Mouse (Mus musculus) A20 (cell line): Measurements from ENCODE around the gene Efemp2.

Experiments
- DNase-seq: peaks from one replicate; pipeline ENCODE4 v3.0.0-alpha.2; 2011; ENCODE audit warnings: low read depth, low spot score

The Efemp2 gene

DNA sequence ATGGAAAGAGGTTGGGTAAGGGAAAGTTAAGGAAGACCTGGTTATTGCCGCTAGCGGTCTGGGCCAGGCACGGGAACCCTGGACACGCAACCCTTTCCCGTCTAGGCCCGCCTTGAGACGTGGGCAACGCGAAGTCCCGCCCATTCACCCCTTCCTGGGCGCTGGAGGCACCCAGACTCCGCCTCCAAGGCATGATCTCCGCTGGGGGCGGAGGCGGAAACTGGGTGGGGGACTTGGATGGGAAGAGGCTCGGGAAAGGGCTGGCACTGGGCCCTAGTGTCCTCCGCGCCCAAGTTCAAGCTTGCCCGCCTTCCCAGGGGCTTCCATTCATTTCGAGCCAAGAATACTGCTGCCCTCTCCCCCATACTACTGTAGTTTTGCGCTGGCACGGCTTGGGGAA lies at the start of gene Efemp2:
Gene Efemp2, plus strand, starts transcription at position 235 of the 400 bp plus-strand sequence.
- DNase-seq: no peak

GRCm38 (mm10) chr19:5424092-5424781 lies 49.5 kb upstream of the Efemp2 start:
- DNase-seq: peak; percentile 87

GRCm38 (mm10) chr19:5424782-5425741 lies 48.7 kb upstream of the Efemp2 start, which contains the start of the genes Drap1 and AI837181:
TSS of gene Drap1 (minus strand) at chr19:5424979.
TSS of gene AI837181 (plus strand) at chr19:5425144.
- DNase-seq: peak; percentile 99

- DNase-seq: no peak
Measured at GRCm38 (mm10) chr19:5425906-5426565, 47.7 kb upstream of the Efemp2 start.

GRCm38 (mm10) chr19:5426640-5427290 lies 47.0 kb upstream of the Efemp2 start:
- no peak for DNase-seq

DNA sequence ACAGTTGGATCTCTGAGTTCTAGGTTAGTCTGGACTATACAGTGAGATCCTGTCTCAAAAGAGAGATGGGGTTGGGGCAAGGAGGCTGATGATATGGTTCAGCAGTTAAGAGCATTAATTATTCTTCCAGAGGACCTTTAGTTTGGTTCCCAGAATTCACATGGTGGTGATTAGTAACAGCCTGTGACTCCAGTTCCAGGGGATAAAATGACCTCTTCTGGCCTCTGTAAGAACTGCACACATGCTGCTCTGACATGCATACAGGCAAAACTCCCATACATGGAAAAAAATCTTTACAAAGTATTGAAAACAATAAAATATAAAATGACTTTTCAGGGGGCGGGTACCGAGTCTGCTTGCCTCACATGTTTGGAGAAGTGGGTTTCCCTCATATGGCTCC lies 45.7 kb upstream of the Efemp2 start:
- DNase-seq: peak; percentile 49

DNA sequence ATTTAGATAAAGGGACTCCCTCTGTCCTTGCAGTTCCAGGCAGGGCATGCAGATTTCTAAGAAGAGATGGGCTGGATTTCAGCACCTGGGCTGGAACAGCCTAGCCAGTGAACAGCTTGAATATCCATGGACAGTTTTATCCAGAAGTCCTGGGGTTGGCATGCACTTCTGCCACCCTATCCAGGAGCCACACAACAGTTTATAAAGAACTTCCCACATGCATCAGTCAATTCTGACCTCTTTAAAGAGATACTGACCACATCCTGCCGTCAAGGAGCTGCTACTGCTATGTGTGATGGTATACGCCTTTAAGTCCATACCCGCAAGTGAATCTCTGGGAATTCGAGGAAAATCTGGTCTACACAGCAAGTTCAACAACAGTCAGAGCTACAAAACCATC lies 44.5 kb upstream of the Efemp2 start:
- DNase-seq: no peak

GRCm38 (mm10) chr19:5429806-5430205 lies 43.9 kb upstream of the Efemp2 start:
- no peak for DNase-seq

- DNase-seq: no peak
Measured at GRCm38 (mm10) chr19:5430408-5430807, 43.3 kb upstream of the Efemp2 start.

GRCm38 (mm10) chr19:5431911-5432464 lies 41.8 kb upstream of the Efemp2 start:
- DNase-seq: peak; percentile 33

- DNase-seq: peak; percentile 23
Measured at GRCm38 (mm10) chr19:5432992-5433852, 40.5 kb upstream of the Efemp2 start.

DNA sequence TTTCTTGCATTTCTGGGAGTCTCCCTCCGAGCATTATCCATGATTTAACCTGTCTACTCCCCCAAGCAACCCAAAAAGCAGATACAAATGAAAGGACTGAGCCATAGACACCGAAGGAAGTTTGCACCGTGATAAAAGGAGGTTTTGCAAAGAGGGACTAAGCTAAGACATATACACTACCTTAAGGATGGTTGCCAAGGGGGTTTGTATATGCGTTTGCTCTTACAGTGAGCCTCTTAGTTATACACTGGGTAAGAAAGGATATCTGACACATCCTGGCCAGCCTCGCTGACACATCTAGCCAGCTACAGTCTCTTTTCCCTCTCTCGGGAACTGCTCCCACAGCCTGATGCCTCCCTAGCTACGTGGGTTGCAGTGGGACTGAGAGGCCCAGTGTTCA lies 39.8 kb upstream of the Efemp2 start:
- no peak for DNase-seq

DNA sequence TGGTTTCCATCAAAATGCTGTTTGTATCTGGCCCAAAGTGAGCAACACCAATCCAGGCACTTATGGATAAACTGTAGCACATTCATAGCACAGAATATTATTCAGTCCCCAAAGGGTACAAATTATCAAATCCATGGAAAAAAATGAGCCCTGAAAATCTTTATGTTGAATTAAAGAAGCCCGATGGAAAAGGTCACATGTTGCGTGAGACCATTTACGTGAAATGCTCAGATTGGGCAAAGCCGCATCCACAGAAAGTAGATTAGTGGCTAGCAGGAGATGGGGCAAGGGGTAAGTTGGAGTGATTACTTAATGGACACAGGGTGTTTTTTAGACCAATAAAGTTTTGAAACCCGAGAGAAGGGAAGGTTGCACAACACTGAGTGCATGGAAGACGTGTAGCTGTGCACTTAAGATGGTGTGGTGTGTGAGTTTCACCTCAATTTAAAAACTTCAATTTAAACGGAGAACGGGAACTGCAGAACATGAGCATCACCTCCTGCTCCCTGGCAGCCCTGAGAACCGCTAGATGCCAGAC lies 29.3 kb upstream of the Efemp2 start:
- DNase-seq: no peak

DNA sequence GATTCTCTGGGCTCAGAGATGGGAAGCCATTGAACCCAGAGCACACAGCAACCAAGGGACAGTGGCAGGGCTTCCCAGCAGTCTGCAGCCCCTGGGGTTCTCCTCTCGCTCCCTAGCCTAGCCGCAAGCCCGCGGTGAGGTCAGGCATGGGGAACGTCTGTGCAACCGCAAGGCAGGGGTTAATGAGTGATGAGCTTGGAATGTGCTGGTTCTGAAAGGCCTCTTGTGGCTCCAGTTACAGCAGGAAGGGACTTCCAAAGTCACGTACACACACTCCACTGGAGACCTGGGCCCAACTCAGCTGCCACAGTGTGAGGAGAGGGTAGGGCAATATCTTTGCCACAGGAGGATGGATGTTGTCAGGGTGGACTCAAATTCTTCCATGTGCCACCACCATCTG lies 28.8 kb upstream of the Efemp2 start:
- no peak for DNase-seq

- DNase-seq: no peak
Measured at GRCm38 (mm10) chr19:5445747-5446146, 28.0 kb upstream of the Efemp2 start.

DNA sequence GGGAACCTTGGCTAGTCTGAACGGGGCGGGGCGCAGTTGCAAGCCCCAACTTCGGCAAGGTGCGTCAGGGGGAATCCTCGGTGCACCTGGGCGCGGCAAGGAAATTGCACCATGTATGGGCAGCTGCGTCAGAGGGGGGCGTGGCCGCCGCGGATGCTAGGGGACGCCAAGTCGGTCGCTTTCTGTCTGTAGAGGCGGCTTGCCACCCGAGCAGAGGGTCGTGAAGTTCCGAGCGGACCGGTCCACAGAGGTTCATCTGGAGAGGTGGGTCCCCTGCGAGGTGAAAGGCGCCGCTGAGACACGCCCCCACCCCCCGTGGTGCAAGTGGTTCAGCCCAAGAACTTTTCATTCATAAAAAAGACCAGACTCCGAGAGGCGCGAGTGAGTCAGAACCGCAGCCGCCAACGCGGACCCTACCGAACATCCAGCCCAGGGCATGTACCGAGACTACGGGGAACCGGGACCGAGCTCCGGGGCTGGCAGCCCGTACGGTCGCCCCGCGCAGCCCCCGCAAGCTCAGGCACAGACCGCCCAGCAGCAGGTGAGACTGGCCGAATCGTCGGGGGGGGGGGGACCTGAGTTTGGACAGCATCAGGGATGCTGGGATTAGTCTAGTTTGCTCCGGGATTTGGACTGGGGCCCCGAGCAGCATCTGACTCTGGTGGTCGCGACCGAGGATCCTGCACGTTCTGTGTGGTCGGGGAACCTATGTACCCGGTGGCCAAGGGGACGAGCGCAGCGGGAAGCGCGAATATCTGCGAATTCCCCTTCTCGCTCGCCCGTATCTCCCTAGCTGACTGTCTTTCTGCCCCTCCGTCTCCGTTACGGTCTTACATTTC lies 26.0 kb upstream of the Efemp2 start, which contains the start of gene Fosl1:
Gene Fosl1, plus strand, starts transcription at position 33 of the 839 bp plus-strand sequence.
- DNase-seq: peak; percentile 82

DNA sequence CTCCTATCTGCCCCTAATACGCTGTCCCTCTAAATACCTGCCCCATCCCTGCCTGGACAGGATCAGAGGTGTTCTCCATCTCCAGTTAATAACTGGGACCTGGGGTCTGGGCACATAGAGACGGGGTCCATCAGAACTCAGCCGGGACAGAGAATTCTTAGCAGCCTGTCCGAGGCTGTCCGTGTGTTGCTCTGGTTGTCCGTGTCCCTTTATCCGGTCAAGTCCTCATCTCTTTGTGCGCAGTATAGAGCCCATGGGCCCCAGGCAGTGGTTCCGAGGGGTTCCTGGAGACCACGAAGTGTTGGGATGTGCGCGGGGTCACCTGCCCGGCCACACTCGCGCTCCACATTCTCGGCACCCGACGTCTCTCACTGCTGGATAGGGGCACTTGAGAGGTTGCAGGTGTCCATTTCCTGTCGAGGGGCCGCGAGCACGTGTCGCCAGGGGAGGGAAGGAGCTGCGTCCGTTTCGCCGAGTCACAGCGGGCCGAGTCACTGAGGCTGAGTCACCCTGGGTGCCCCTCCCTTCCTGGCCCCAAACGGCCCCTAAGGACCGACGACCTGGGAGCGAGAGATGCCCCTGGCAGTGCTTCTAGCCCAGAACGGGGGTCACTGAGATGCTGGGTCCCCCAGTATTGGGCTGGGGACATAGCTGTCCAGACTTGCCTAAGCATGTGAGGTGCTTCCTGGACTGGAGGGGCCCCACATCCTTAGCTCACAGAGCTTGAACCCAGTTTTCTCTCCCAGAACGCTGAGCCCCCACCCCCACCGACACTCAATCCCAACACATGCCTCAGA lies 25.2 kb upstream of the Efemp2 start:
- no peak for DNase-seq

DNA sequence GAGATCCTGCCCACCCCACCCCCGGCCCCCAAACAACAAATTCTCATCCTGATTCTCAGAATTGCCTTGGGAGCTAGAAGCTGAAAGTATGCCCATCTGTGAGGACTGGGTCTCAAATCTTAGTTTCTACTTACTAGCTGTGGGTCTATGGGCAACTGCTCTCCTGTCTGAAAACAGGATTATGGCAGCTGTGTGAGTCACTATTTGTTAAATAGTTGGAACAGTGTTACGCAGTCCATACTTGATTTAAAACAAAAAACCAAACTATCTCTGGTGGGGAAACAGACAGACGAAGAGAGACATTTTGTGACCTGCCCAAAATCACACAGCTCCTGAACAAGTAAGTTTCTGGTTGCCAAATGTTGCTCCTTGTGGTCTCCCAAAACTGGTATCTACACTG lies 24.1 kb upstream of the Efemp2 start:
- DNase-seq: no peak
